Mouse (Mus musculus): ENCODE data around the gene Ttc34.

- TF ChIP-seq POLR2A (IDR thresholded peaks at IDR 0.05; ENCODE audit: insufficient read length, low read depth) = no peak
- no peak for TF ChIP-seq MAX (IDR thresholded peaks at IDR 0.05; ENCODE audit: low read depth)
Observed at GRCm38 (mm10) chr4:154867257-154867656, 30.0 kb downstream of the Ttc34 start.

Measured in myocyte (in vitro differentiated cells).